Mouse (Mus musculus): Measurements from ENCODE around the gene B3glct.

B3glct gene

DNA sequence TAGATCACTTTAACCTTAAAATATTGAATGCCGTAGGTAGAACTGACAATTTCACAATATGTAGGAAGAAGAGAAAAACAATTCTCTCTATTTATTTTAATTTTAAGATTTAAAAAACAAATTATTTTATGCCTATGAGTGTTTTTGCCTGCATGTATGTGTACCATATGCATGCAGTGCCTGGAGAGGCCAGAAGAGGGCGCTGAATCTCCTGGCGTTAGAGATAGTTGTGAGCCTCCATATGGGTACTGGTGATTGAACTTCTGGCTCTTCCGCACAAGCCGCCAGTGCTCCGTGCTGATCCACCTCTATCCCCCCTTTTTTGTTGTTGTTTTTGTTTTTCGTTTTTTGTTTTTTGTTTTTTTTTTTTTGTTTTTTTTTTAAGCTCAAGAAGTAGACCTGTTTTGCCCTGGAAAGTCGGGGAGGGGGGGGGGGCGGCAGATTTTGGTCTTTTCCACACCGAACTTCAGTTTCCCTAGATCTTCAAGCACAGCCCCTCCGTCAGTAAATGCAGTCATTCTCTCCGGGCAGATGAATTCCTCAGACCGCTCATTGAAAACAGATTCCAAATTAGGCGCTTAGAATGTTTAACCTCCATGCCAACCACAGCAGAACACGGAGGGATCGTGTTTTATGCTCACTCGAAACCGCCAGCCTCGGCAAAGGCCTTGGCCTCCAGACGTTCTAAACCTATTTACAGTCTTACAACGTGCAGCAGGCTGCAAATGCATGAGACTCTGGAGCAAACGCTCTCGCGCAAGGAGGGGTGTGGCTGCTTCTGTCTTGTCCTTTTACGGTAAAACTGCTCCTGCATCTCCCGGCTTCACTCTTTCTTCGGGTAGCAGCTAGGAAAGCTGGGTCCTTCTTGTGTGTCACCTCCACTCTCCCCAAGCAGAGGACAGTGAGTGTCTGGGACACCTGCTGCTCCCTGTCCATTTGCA is 70.9 kb downstream of the B3glct start:
- DNase-seq (ENCODE audit: low spot score), result no peak

DNA sequence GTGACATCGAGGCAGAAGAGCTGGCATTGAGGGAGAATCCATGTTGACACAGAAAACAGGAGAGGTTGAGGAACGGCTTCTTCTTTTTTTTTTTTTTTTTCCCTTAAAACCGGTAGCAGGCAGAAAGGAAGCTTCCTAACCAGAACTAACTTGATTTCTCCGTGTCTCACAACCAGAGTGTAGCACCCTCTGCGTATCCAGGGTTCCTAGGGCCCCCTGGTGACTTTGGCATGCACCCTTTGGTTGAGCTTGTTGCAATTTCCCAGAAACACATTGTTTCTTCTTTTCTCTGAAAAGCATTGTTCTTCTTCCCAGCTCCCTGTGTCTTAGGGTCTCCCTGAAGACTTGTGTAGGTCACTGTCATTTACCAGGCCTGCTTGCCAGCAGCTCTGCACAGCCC is 73.8 kb downstream of the B3glct start:
- DNase-seq (ENCODE audit: low spot score), result no peak

DNA sequence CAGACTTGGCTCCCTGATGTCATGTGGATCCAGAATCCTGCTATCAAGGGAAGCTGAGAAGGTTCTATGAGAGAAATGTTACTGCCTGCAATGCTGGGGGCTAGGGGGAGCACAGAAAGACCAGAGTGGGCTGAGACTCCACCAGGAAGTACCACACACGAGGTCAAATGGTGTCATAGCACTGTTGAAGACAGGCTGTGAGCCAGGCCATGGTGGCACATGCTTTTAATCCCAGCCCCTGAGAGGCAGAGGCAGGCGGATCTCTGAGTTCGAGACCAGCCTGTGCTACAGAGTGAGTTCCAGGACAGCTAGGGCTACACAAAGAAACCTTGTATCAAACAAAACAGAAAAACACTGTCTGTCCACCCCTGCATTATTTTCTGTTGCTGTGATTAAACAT is 75.0 kb downstream of the B3glct start:
- no peak for DNase-seq (ENCODE audit: low spot score)

DNA sequence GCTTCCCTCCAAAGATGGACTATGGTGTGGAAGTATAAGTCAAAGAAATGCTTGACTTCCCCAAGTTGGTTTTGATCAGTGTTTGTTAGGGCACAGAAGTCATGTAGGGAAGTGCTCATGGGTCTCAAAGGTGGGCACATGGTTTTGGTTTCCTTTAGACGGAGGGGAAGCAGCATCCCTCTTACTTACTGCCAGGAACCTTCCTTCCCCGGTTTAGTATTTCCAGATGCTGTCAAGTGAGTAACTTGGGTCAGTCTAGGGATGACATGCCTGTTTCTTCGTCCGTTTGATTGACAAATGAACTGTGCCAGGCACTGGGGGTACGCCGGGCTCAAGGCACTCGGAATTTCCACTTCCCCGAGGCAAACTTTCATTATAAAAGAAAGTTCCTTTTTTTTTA is 89.1 kb downstream of the B3glct start:
- no peak for DNase-seq (ENCODE audit: low spot score)

DNA sequence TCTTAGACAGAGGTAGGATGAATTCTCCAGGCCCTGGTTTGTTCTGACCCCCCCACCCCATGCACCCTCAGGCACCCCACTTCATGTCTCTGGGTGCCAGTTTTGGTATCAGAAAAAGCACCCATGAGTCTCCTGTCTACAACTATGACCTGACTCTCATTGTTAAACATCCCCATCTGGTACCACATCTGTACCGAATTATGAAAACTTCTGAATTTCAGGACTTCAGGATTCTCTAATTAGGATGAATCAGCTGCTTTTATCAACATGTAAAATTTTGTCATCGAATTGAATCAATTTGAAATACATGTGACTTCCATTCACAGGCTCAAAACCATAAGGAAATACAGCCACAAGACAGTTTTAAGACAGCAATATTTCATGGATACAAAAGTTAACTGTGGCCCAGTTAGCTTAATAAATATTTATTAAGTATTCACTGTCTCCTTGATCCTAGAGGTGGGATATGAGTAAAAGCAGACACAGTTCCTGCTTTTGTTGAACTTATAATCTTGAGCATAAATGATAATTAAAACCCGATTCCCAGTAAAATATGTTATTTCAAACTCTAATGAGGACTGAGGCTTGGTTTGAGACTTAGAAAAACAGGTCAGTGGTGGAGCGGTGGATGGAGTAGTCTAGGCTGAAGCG is 89.7 kb downstream of the B3glct start:
- no peak for DNase-seq (ENCODE audit: low spot score)

DNA sequence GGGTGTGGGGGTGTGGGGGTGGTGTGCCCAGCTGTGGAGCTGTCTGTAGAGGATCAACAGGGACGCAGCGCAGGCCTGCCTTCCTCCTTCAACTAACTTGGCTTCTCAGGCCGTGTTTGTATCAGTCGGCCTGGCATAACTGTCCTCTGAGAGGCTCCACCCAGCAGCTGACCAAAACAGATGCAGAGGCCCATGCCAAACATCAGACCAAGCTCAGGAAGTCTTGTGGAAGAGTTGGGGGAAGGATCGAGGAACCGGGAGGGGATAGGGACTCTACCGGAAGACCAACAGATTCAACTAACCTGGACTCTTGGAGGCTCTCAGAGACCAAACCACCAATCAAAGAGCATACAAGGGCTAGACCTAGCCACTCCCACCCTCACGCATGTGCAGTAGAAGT is 91.6 kb downstream of the B3glct start:
- DNase-seq (ENCODE audit: low spot score), result no peak

DNA sequence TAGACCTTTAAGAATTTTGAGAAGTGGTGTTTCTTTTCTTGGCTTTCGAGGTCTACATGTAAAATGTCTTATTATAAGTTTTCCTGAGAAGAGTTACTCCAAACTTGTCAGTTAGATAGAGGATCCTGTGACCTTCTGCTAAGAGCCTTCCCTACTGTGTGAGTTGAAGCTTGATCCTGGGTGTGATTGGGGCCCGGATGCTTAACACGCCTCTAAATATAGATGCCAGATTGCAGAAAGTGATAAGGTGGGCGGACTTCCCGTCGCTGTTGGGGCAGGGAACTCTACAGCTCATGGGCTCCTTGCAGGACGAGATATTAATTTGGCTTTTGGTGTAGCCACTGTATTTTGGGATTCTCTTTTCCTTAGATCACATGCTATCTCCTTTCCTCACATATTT is 98.0 kb downstream of the B3glct start:
- DNase-seq (ENCODE audit: low spot score), result no peak

DNA sequence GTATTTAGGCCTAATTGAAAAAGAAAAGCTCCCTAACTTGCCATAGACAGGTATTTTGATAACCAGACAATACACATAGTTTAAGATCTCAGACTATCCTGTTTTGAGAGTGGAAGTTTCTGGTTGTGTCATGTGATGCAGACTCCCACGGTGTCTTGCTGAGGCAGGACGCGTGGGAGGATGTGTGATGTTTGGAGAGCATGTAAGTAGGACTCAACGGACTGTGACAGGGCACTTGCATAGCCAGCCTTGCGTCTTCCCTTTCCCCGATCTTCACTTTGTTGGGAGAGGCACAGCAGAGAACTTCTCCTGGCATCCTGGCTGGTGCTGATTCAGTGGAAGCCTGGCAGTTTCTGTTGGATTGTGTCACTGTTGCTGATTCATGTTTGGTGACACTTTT is 101.7 kb downstream of the B3glct start:
- DNase-seq (ENCODE audit: low spot score), result no peak

DNA sequence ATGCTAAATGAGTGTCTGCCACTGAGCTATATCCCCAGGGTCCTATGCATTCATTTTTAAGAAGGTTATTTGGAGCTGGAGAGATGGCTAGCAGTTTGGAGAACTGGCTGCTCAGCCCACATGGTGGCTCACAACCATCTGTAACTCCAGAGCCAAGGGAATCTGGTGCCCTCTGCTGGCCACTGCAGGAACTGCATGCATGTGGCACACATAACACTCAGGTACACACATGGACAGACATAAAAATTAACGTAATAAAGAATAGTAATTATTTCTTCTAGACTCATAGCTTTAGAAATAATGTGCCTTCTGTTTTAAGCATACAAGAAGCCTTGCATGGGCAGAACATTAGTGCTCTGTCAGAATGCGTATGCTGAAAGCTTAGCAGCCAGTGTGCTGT is 102.4 kb downstream of the B3glct start:
- no peak for DNase-seq (ENCODE audit: low spot score)

DNA sequence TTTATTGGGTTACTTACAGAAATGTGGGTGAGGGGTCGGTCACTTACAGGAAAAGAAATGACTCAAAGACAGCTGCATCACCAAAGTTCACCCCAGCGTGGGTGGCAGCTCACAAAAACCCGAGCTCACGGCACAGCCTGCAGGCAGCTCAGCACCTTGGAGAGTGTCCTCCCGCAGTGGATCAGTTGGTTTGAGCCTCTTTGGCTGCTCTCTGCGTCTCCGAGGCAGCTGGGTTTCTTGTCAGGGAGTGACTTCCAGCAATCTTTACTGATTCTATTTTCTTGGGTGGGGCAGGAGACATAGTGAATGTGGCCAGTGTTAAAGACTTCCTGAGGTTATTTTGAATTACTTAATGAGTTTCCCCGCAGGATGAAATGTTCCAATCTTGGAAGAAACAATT is 112.1 kb downstream of the B3glct start:
- no peak for DNase-seq (ENCODE audit: low spot score)

DNA sequence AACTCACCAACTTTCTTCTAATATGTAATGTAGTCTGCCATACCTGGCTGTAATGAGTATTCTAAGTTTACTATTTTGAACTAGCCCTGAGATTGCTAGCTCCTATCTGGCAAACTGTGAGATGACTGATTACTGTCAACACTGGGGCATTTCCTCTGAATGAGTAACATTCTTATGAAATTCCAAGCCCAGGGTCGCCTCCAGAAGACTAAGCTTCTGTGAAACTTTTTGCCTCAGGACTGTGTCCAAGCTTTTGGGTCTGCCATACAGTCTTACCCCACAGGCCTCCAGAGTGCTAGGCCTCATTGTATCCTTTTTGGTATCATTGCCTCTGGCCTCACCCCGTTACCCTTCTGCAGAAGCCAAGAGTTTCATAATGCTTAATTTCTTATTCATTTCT is 132.0 kb downstream of the B3glct start:
- no peak for DNase-seq (ENCODE audit: low spot score)

DNA sequence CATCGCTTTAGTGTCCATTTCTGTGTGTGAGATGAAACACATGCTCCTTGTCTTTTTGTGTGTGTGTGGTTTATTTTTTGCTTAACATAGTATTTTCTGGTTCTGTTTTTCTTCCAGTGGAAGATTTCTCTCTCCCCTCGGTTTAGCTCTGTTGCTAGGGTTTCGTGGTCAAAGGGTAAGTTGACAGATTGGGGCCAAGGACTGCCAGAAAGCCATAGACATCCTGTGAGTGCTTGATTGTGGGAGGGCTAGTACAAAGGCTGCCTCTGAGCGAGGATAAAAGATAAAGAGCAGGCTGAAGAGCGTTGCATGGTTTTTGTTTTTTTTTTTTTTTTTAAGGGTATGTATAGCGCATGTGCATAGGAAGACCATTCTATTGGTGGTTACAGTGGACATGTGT is 133.8 kb downstream of the B3glct start:
- no peak for DNase-seq (ENCODE audit: low spot score)

All from ovary, postnatal 14 days (tissue).